Mouse (Mus musculus) lung, embryonic 14.5 days (tissue): ENCODE measurements around the gene Lifr. TPM values are rescaled to one million over a fixed set of nuclear protein-coding genes. Genes with fewer than 3 reads are reported as not detected.

ENCODE experiments used
- ATAC-seq: fragments of 200-750 bp; cut with Nextera tagmentation; 2 replicates; pipeline ENCODE4 v1.8.0; 2017; ENCODE audit warnings: mild to moderate bottlenecking, moderate TSS enrichment, moderate library complexity; ENCODE audit not compliant: insufficient read depth
- DNase-seq: peaks from one replicate; pipeline ENCODE4 v3.0.0-alpha.2; 2015
- H3K27ac ChIP-seq: fragments of 300-500 bp; sonication (generic); 2 replicates; pipeline ENCODE4 v1.5.1; 2014; ENCODE audit warnings: low read depth, mild to moderate bottlenecking, moderate library complexity
- H3K27me3 ChIP-seq: fragments of 300-500 bp; sonication (generic); 2 replicates; pipeline ENCODE4 v1.6.1; 2014; ENCODE audit warnings: low read length, control low read depth; ENCODE audit not compliant: insufficient read depth
- H3K36me3 ChIP-seq: fragments of 300-500 bp; sonication (generic); 2 replicates; pipeline ENCODE4 v1.6.1; 2014; ENCODE audit warnings: control low read depth; ENCODE audit not compliant: insufficient read depth
- H3K4me1 ChIP-seq: fragments of 300-500 bp; sonication (generic); 2 replicates; pipeline ENCODE4 v1.6.1; 2014; ENCODE audit warnings: antibody characterized with exemption, control low read depth; ENCODE audit not compliant: insufficient read depth
- H3K4me2 ChIP-seq: fragments of 300-500 bp; sonication (generic); 2 replicates; pipeline ENCODE4 v1.6.1; 2014; ENCODE audit warnings: mild to moderate bottlenecking
- H3K4me3 ChIP-seq: fragments of 300-500 bp; sonication (generic); 2 replicates; pipeline ENCODE4 v1.5.1; 2014; ENCODE audit warnings: low read depth, low read length
- H3K9ac ChIP-seq: fragments of 300-500 bp; sonication (generic); 2 replicates; pipeline ENCODE4 v1.6.1; 2014
- H3K9me3 ChIP-seq: fragments of 300-500 bp; sonication (generic); 2 replicates; pipeline ENCODE4 v1.6.1; 2016; ENCODE audit warnings: low read depth, low read length, control low read depth
- CTCF ChIP-seq: IDR thresholded peaks from 2 replicates; pipeline ENCODE4 v1.5.1; 2016; ENCODE audit warnings: antibody characterized with exemption, low read depth
- WGBS: fragments of 180-500 bp; shearing (Covaris S2); extraction: QIAGEN DNeasy Blood & Tissue Kit; methylation state at CpG from one replicate; pipeline ENCODE4 v1.1.7; 2014; 5-methylcytosine and 5-hydroxymethylcytosine counted together
- polyA plus RNA-seq: library from polyadenylated mRNA; unstranded; fragments of >200 nt; fragmentation: Nextera tagmentation; extraction: Ambion mirVana; gene quantifications from 2 replicates; pipeline ENCODE4 v1.2.1, GENCODE M21; 2014

The Lifr gene
- polyA plus RNA-seq, 1 experiment from 2014 or later: 31.0 TPM

- 46% methylated on average over 11 of the region's 11 CpGs for WGBS
- Histone ChIP-seq H3K9ac (no peak overlapping the region), H3K27ac (no peak overlapping the region), H3K27me3 (no peaks in the 10 kb centered on the region), H3K4me3 (no peak overlapping the region), H3K9me3 (no peaks in the 10 kb centered on the region), H3K4me2 (no peak overlapping the region), H3K36me3 (peaks cover 40% of the 10 kb centered on the region), H3K4me1 (no peaks in the 10 kb centered on the region; the same call in 1 of the 2 replicates)
- ATAC-seq: no peak
- no peak for DNase-seq
- TF ChIP-seq CTCF: no peak
Observed at GRCm38 (mm10) chr15:7167906-7168532, 77.6 kb downstream of the Lifr start.

GRCm38 (mm10) chr15:7172875-7173274, 82.5 kb downstream of the Lifr start:
- no peak overlapping the region for H3K4me3 ChIP-seq
- H3K36me3 ChIP-seq: peaks cover 36% of the 10 kb centered on the region
- no peak overlapping the region for H3K27ac ChIP-seq
- H3K4me2 ChIP-seq: no peak overlapping the region
- TF ChIP-seq CTCF: no peak
- DNase-seq (peak; percentile 40), ATAC-seq (no peak)
- no peaks in the 10 kb centered on the region; the same call in 1 of the 2 replicates for H3K4me1 ChIP-seq
- no peak overlapping the region for H3K9ac ChIP-seq
- H3K9me3 ChIP-seq: no peaks in the 10 kb centered on the region
- no peaks in the 10 kb centered on the region for H3K27me3 ChIP-seq
- 31% methylated on average over 2 of the region's 2 CpGs for WGBS

DNA sequence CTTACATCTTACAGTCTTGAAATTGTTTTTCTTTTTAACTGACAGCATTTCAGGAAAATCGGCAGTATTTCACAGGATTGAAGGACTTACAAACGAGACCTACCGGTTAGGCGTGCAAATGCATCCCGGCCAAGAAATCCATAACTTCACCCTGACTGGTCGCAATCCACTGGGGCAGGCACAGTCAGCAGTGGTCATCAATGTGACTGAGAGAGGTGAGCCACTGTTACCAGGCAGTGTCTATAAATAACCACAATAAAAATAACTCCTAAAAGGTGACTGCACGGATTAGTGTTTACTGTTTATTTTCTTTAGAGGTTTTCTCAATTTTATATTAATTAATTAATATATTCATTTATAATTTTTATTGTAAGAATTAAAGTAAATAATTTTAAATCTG, 82.9 kb downstream of the Lifr start:
- WGBS: 81% methylated on average over 7 of the region's 7 CpGs
- Histone ChIP-seq H3K9ac (no peak overlapping the region), H3K36me3 (peaks cover 34% of the 10 kb centered on the region), H3K4me1 (no peaks in the 10 kb centered on the region; the same call in 1 of the 2 replicates), H3K27ac (no peak overlapping the region), H3K4me3 (no peak overlapping the region), H3K9me3 (no peaks in the 10 kb centered on the region), H3K4me2 (no peak overlapping the region), H3K27me3 (no peaks in the 10 kb centered on the region)
- DNase-seq (no peak), ATAC-seq (no peak)
- TF ChIP-seq CTCF: no peak

DNA sequence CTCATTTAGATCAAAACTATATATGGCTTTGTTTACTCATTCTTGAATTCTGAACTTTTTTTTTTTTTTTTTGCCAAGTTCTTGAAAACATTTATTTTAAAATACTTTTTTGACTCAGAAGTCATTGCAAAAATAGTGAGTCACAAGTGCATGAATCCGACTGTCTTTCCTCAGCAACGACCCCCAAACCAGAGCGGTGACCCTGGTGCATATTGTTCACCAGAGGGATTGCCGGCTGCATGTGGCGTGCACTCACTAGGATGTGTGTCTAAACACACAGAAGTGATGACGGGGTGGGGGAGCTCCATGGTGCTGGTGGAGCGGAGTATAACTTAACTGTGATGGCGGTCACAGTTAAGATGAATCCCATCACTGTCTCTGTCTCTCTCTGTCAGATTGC, 83.4 kb downstream of the Lifr start:
- Histone ChIP-seq H3K36me3 (peaks cover 34% of the 10 kb centered on the region), H3K4me1 (no peaks in the 10 kb centered on the region; the same call in 1 of the 2 replicates), H3K27ac (no peak overlapping the region), H3K9ac (no peak overlapping the region), H3K4me2 (no peak overlapping the region), H3K27me3 (no peaks in the 10 kb centered on the region), H3K9me3 (no peaks in the 10 kb centered on the region), H3K4me3 (no peak overlapping the region)
- DNase-seq (no peak), ATAC-seq (no peak)
- TF ChIP-seq CTCF: no peak
- 81% methylated on average over 8 of the region's 8 CpGs for WGBS

GRCm38 (mm10) chr15:7180576-7180975, 90.2 kb downstream of the Lifr start:
- Histone ChIP-seq H3K36me3 (peaks cover 34% of the 10 kb centered on the region), H3K9me3 (no peaks in the 10 kb centered on the region)
- ATAC-seq: no peak

DNA sequence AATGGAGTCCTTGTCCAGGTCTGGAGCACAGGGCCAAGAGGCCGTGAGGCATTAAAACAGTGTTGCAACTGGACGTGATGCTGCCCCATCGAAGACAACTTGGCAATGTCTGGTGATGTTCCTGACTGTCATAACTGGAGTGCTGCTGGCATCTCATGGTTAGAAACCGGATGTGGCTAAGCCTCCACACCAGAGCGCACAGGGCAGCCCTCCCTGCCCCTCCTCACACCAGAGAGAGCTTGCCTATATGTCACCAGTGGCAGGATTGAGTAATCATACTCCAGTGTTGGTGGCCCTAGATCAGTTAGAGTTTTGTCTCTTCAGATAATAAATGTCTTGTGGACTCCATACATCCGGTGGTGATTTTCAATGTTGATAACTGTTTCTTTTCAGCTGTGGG, 97.3 kb downstream of the Lifr start:
- DNase-seq: no peak

More at GRCm38 (mm10) chr15:7180576-7180975, 90.2 kb downstream of the Lifr start:
- no peak overlapping the region for H3K4me3 ChIP-seq
- no peaks in the 10 kb centered on the region for H3K27me3 ChIP-seq
- H3K4me1 ChIP-seq: no peaks in the 10 kb centered on the region
- WGBS: 78% methylated on average over 6 of the region's 6 CpGs
- no peak overlapping the region for H3K9ac ChIP-seq
- no peak overlapping the region for H3K27ac ChIP-seq
- no peak for DNase-seq
- TF ChIP-seq CTCF: no peak
- H3K4me2 ChIP-seq: no peak overlapping the region

DNA sequence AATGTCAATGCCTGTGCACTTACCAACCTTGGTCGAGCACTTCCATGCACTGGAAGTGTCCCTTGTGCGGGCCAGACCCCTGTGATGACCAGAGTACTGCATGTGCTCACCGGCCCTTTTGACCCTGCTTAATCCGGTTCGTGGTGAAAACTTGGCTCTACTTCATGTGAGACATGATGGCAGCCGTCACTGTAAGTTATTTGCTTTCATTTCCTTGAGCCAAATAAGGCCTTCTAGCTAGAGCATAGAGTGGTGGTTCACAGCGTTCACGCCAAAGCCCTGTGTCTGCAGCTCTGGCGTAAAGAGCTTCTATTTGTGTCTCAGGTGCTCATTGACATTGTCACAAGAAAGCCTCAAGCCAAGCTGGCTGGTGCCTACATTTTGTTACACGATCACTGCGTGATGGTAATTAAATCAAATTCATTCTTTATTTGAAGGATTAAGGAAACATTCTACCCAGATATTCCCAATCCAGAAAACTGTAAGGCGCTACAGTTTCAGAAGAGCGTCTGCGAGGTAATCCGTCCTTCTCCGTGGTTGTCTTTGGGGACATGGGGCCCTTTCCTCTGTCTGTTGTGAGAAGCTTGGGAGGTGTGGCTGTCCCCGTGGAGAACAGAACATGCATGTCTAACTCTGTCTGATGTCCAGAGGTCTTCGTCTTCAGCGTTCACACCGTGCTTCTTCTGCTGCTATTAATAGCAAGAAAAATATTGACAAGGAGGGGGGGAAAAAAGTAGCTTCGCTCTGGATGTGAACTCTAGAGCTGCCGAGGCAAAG, 99.5 kb downstream of the Lifr start:
- ATAC-seq: no peak
- H3K36me3 ChIP-seq: peaks cover 41% of the 10 kb centered on the region

More for the DNA sequence above, 97.3 kb downstream of the Lifr start:
- H3K27me3 ChIP-seq: no peaks in the 10 kb centered on the region
- peaks cover 43% of the 10 kb centered on the region for H3K36me3 ChIP-seq
- no peak for ATAC-seq
- H3K27ac ChIP-seq: no peak overlapping the region
- H3K4me2 ChIP-seq: no peak overlapping the region
- H3K4me1 ChIP-seq: no peaks in the 10 kb centered on the region
- WGBS: 83% methylated on average over 6 of the region's 6 CpGs
- no peak overlapping the region for H3K9ac ChIP-seq
- no peak for TF ChIP-seq CTCF
- H3K4me3 ChIP-seq: no peak overlapping the region
- no peaks in the 10 kb centered on the region for H3K9me3 ChIP-seq

More for the DNA sequence above, 99.5 kb downstream of the Lifr start:
- Histone ChIP-seq H3K4me3 (no peak overlapping the region), H3K27me3 (no peaks in the 10 kb centered on the region), H3K9me3 (no peaks in the 10 kb centered on the region), H3K4me1 (peaks cover 7% of the 10 kb centered on the region; the same call in 1 of the 2 replicates), H3K9ac (no peak overlapping the region), H3K27ac (no peak overlapping the region), H3K4me2 (no peak overlapping the region)
- TF ChIP-seq CTCF: no peak
- WGBS: 71% methylated on average over 22 of the region's 22 CpGs
- DNase-seq: peak; percentile 52
